Mouse (Mus musculus) gastrocnemius, adult 8-10 months (tissue): ENCODE measurements around the gene Sufu. TPM values are rescaled to one million over a fixed set of nuclear protein-coding genes. Genes with fewer than 3 reads are reported as not detected.
A peak's percentile ranks its signal among the peaks of the same experiment; 100 is the strongest.

Source experiments
- DNase-seq, 2 experiments: peaks; one replicate each; pipeline ENCODE4 v3.0.0; 2022; ENCODE audit warnings: low spot score in 2 of 2
- total RNA-seq, 4 experiments: library from RNA; stranded (reverse); gene quantifications; 2 replicates each; pipeline ENCODE4 v1.2.4; 2022

The Sufu gene
- total RNA-seq, 4 experiments from 2014 or later = 4.5 to 5.7 (median 5.3) TPM

- no peak for DNase-seq
These were observed 29.8 kb downstream of the Sufu start for GRCm38 (mm10) chr19:46426488-46426887.

- DNase-seq = no peak
These were observed 32.6 kb downstream of the Sufu start for GRCm38 (mm10) chr19:46429250-46429649.

GRCm38 (mm10) chr19:46433712-46434111 is 37.0 kb downstream of the Sufu start:
- DNase-seq = no peak

GRCm38 (mm10) chr19:46434148-46434547 is 37.5 kb downstream of the Sufu start:
- DNase-seq = no peak

- DNase-seq = no peak
These were observed 37.9 kb downstream of the Sufu start for GRCm38 (mm10) chr19:46434591-46434990.

- DNase-seq = no peak
These were observed 38.8 kb downstream of the Sufu start for GRCm38 (mm10) chr19:46435492-46435891.

- no peak for DNase-seq
These were observed 46.8 kb downstream of the Sufu start for GRCm38 (mm10) chr19:46443509-46443908.

- DNase-seq = peak; percentile 67 to 71
These were observed 47.5 kb downstream of the Sufu start for GRCm38 (mm10) chr19:46444209-46444608.

GRCm38 (mm10) chr19:46445641-46446040 is 48.9 kb downstream of the Sufu start:
- DNase-seq = no peak

GRCm38 (mm10) chr19:46446436-46447020 is 49.8 kb downstream of the Sufu start:
- no peak for DNase-seq

- no peak for DNase-seq
These were observed 50.4 kb downstream of the Sufu start for GRCm38 (mm10) chr19:46447110-46447509.

GRCm38 (mm10) chr19:46447911-46448310 is 51.2 kb downstream of the Sufu start:
- no peak for DNase-seq

- DNase-seq = no peak
These were observed 52.7 kb downstream of the Sufu start for GRCm38 (mm10) chr19:46449261-46450005.

- peak in 1 of 2 experiments; percentile 42 for DNase-seq
These were observed 55.5 kb downstream of the Sufu start for GRCm38 (mm10) chr19:46452052-46452827.

GRCm38 (mm10) chr19:46452916-46453315 is 56.2 kb downstream of the Sufu start:
- DNase-seq = no peak

- DNase-seq = no peak
These were observed 57.6 kb downstream of the Sufu start for GRCm38 (mm10) chr19:46454126-46454880.

- no peak for DNase-seq
These were observed 58.3 kb downstream of the Sufu start for GRCm38 (mm10) chr19:46455032-46455431.

- no peak for DNase-seq
These were observed 58.9 kb downstream of the Sufu start for GRCm38 (mm10) chr19:46455556-46455955.

- DNase-seq = no peak
These were observed 59.5 kb downstream of the Sufu start for GRCm38 (mm10) chr19:46456018-46456735.

GRCm38 (mm10) chr19:46457798-46458197 is 61.1 kb downstream of the Sufu start:
- no peak for DNase-seq

GRCm38 (mm10) chr19:46459256-46459655 is 62.6 kb downstream of the Sufu start:
- DNase-seq = no peak
